ENCODE assay signal across 27 mouse cellular contexts in genomic region chr19:12708986-12709385, GRCm38 (mm10). TPM values are rescaled to one million over a fixed set of nuclear protein-coding genes. Genes with fewer than 3 reads are reported as not detected.
DNase-seq lines count a peak whose midpoint lies in the region; ATAC-seq and TF ChIP-seq lines count a peak whose summit lies in the region.
"Had no signal": no experiment of that assay in that cellular context is flagged by ENCODE, and none has a peak within 500 bp of the region (broad histone marks: within the 10 kb centered on the region; RNA-seq: fewer than 3 reads in every experiment).

No protein-coding gene starts in this region.

- H3K9me3 ChIP-seq in kidney, postnatal 0 days (replicated peaks; ENCODE audit: low read length): no peaks in the 10 kb centered on the region
- no peaks in the 10 kb centered on the region for H3K9me3 ChIP-seq in CH12.LX (replicated peaks; ENCODE audit: low read length)
- no peaks in the 10 kb centered on the region for H3K9me3 ChIP-seq in ES-E14 (ENCODE audit: control insufficient read depth, insufficient read depth, low read depth, low read length)
- H3K9me3 ChIP-seq in MEL (replicated peaks; ENCODE audit: insufficient read depth, low read length): no peaks in the 10 kb centered on the region
- no peaks in the 10 kb centered on the region for H3K9me3 ChIP-seq in neural tube, embryonic 15.5 days (replicated peaks)
- H3K9me3 ChIP-seq: G1E had no signal

- dilution Hi-C loops in CH12.LX (cut with MboI; ENCODE audit: extremely low pct_ligation_motif_present, extremely low pct_unique_long_range_greater_than_20kb, low sequenced_read_pairs): no loop called here

- H3K4me2 ChIP-seq in kidney, postnatal 0 days (ENCODE audit: low read length): no peak overlapping the region
- no peak overlapping the region for H3K4me2 ChIP-seq in CH12.LX (ENCODE audit: insufficient read depth, low read depth, poor library complexity, severe bottlenecking)
- H3K4me2 ChIP-seq in neural tube, embryonic 15.5 days: no peak overlapping the region

- TF ChIP-seq POLR2A in kidney, adult 2 months (IDR thresholded peaks at IDR 0.05; ENCODE audit: low read depth, low read length): no peak
- TF ChIP-seq POLR2A in CH12.LX (IDR thresholded peaks at IDR 0.05; ENCODE audit: low read depth, low read length) (no peak), MEL (IDR thresholded peaks at IDR 0.05; ENCODE audit: control insufficient read depth in 1 of 2, insufficient read depth in 1 of 2, low read depth in 1 of 2, low read length in 2 of 2, poor library complexity in 1 of 2) (no peak)

- H3K36me3 ChIP-seq in kidney, postnatal 0 days (ENCODE audit: insufficient read depth, low read length): no peaks in the 10 kb centered on the region
- H3K36me3 ChIP-seq in kidney, adult 2 months (ENCODE audit: control insufficient read depth, insufficient read depth, low read length): peaks cover 9% of the 10 kb centered on the region
- H3K36me3 ChIP-seq in CH12.LX (replicated peaks in 1 of 2; ENCODE audit: control insufficient read depth in 1 of 2, insufficient read depth in 1 of 2, low read length in 1 of 2): no peaks in the 10 kb centered on the region
- no peaks in the 10 kb centered on the region for H3K36me3 ChIP-seq in ES-E14 (ENCODE audit: control insufficient read depth, insufficient read depth, low read length, poor library complexity, severe bottlenecking)
- no peaks in the 10 kb centered on the region for H3K36me3 ChIP-seq in MEL (ENCODE audit: control insufficient read depth in 1 of 2, insufficient read depth in 2 of 2, low read length in 2 of 2)
- no peaks in the 10 kb centered on the region for H3K36me3 ChIP-seq in neural tube, embryonic 15.5 days
- H3K36me3 ChIP-seq: G1E had no signal

- H3K9ac ChIP-seq in kidney, postnatal 0 days (ENCODE audit: low read depth, low read length): no peak overlapping the region
- H3K9ac ChIP-seq in CH12.LX (ENCODE audit: insufficient read depth, low read depth) (no peak overlapping the region), ES-E14 (ENCODE audit: insufficient read depth, low read depth, low read length, poor library complexity, severe bottlenecking) (no peak overlapping the region), MEL (ENCODE audit: control insufficient read depth, low read depth, low read length, poor library complexity, severe bottlenecking) (no peak overlapping the region)
- H3K9ac ChIP-seq in neural tube, embryonic 15.5 days (replicated peaks): no peak overlapping the region

- H3K79me2 ChIP-seq in CH12.LX (replicated peaks; ENCODE audit: control insufficient read depth, extremely low read depth, insufficient read depth, poor library complexity, severe bottlenecking) (no peaks in the 10 kb centered on the region), MEL (ENCODE audit: control insufficient read depth, insufficient read depth, low read length, poor library complexity) (no peaks in the 10 kb centered on the region)

- ATAC-seq in kidney, postnatal 0 days (replicated peaks; ENCODE audit: low FRiP score, low read depth): no peak
- no peak for ATAC-seq in neural tube, embryonic 15.5 days (ENCODE audit: low FRiP score)
- ATAC-seq: activated CD4-positive, CD25-positive, alpha-beta regulatory T cell, adult 4 months; CD4-positive, CD25-positive, alpha-beta regulatory T cell, adult 4 months; Patski had no signal

- TF ChIP-seq EP300 in CH12.LX (IDR thresholded peaks at IDR 0.05; ENCODE audit: low read length) (no peak), MEL (IDR thresholded peaks at IDR 0.05; ENCODE audit: low read depth in 1 of 2, low read length in 2 of 2) (no peak)

- peak overlapping the region; percentile 50 for H3K27ac ChIP-seq in kidney, postnatal 0 days
- no peak overlapping the region for H3K27ac ChIP-seq in kidney, adult 2 months (ENCODE audit: insufficient read depth, low read depth, low read length)
- H3K27ac ChIP-seq in CH12.LX (ENCODE audit: insufficient read depth, low read depth) (no peak overlapping the region), ES-E14 (ENCODE audit: insufficient read depth, low read depth, low read length, poor library complexity, severe bottlenecking) (no peak overlapping the region), MEL (ENCODE audit: control insufficient read depth, low read depth, low read length) (no peak overlapping the region)
- H3K27ac ChIP-seq in neural tube, embryonic 15.5 days (replicated peaks): no peak overlapping the region

- intact Hi-C loops in gastrocnemius, postnatal 36 days (cut with DNase I): no loop called here

- TF ChIP-seq CTCF in kidney, postnatal 0 days (IDR thresholded peaks at IDR 0.05; ENCODE audit: low read depth): no peak
- no peak for TF ChIP-seq CTCF in kidney, adult 2 months (conservative IDR thresholded peaks at IDR 0.05; ENCODE audit: insufficient read depth, insufficient read length, low read depth, low read length)
- no peak for TF ChIP-seq CTCF in CH12.LX (conservative IDR thresholded peaks at IDR 0.05 in 1 of 2, IDR thresholded peaks at IDR 0.05 in 1 of 2; ENCODE audit: low read depth in 2 of 2, low read length in 2 of 2)
- TF ChIP-seq CTCF in MEL (IDR thresholded peaks at IDR 0.05 in 2 of 3, conservative IDR thresholded peaks at IDR 0.05 in 1 of 3; ENCODE audit: control insufficient read depth in 1 of 3, insufficient read depth in 1 of 3, low read depth in 2 of 3, low read length in 3 of 3, poor library complexity in 1 of 3, severe bottlenecking in 1 of 3): no peak

- no peak for TF ChIP-seq RAD21 in CH12.LX (IDR thresholded peaks at IDR 0.05; ENCODE audit: low read depth, low read length)
- no peak for TF ChIP-seq RAD21 in MEL (IDR thresholded peaks at IDR 0.05; ENCODE audit: low read depth, low read length)

- in situ Hi-C loops in CH12.LX (cut with MboI; ENCODE audit: low pct_ligation_motif_present, low pct_unique_long_range_greater_than_20kb, low sequenced_read_pairs): no loop called here
- in situ Hi-C loops in ES-E14 (cut with MboI; ENCODE audit: low sequenced_read_pairs in 2 of 2, unreplicated experiment in 2 of 2): no loop called here

- H3K4me1 ChIP-seq in kidney, postnatal 0 days (replicated peaks; ENCODE audit: insufficient read depth, low read length): no peaks in the 10 kb centered on the region
- H3K4me1 ChIP-seq in kidney, adult 2 months (ENCODE audit: control insufficient read depth, insufficient read depth, low read length): no peaks in the 10 kb centered on the region
- H3K4me1 ChIP-seq in CH12.LX (ENCODE audit: control insufficient read depth in 1 of 2, insufficient read depth in 2 of 2): no peaks in the 10 kb centered on the region
- H3K4me1 ChIP-seq in ES-E14 (ENCODE audit: control insufficient read depth in 2 of 2, insufficient read depth in 2 of 2, low read length in 2 of 2, poor library complexity in 1 of 2): no peaks in the 10 kb centered on the region
- H3K4me1 ChIP-seq in MEL (ENCODE audit: control insufficient read depth in 1 of 2, insufficient read depth in 2 of 2, low read length in 2 of 2): no peaks in the 10 kb centered on the region
- no peaks in the 10 kb centered on the region for H3K4me1 ChIP-seq in neural tube, embryonic 15.5 days

- H3K27me3 ChIP-seq in kidney, postnatal 0 days (ENCODE audit: insufficient read depth, low read length): no peaks in the 10 kb centered on the region
- no peaks in the 10 kb centered on the region for H3K27me3 ChIP-seq in kidney, adult 2 months (replicated peaks; ENCODE audit: control insufficient read depth, insufficient read depth, low read length)
- H3K27me3 ChIP-seq in CH12.LX (replicated peaks) (no peaks in the 10 kb centered on the region), MEL (ENCODE audit: control insufficient read depth in 1 of 2, insufficient read depth in 2 of 2, low read length in 2 of 2) (no peaks in the 10 kb centered on the region; a peak in 1 of 4 replicates)
- no peaks in the 10 kb centered on the region for H3K27me3 ChIP-seq in neural tube, embryonic 15.5 days (replicated peaks)
- H3K27me3 ChIP-seq: Patski had no signal

- no peak overlapping the region for H3K4me3 ChIP-seq in kidney, postnatal 0 days (replicated peaks; ENCODE audit: low read depth, low read length)
- no peak overlapping the region for H3K4me3 ChIP-seq in kidney, adult 2 months (ENCODE audit: insufficient read depth, low read depth, low read length)
- H3K4me3 ChIP-seq in CH12.LX (replicated peaks in 1 of 3; ENCODE audit: low read depth in 2 of 3, low read length in 2 of 3, poor library complexity in 1 of 3) (no peak overlapping the region), ES-E14 (ENCODE audit: insufficient read depth in 1 of 2, low read depth in 1 of 2, low read length in 2 of 2, poor library complexity in 1 of 2, severe bottlenecking in 1 of 2) (no peak overlapping the region), MEL (ENCODE audit: control insufficient read depth in 1 of 2, insufficient read depth in 1 of 2, low read depth in 2 of 2, low read length in 2 of 2) (no peak overlapping the region)
- H3K4me3 ChIP-seq in neural tube, embryonic 15.5 days (replicated peaks): no peak overlapping the region

- DNase-seq in kidney, postnatal 0 days (ENCODE audit: low spot score): no peak
- no peak for DNase-seq in kidney, adult 2 months
- DNase-seq in CH12.LX (ENCODE audit: extremely low read depth) (no peak), ES-E14 (ENCODE audit: low read depth, low spot score) (no peak), MEL (ENCODE audit: low read depth, low spot score) (no peak)
- DNase-seq in gastrocnemius, postnatal 36 days: no peak
- DNase-seq in urinary bladder, postnatal 14 days (ENCODE audit: low spot score): no peak
- DNase-seq: adrenal gland, adult 2 months; adrenal gland, adult 8-10 months; adrenal gland, postnatal 10 days; adrenal gland, postnatal 14 days; adrenal gland, postnatal 25 days; adrenal gland, postnatal 36 days; cerebellum, adult 11 months; cerebellum, adult 11-12 months; cerebellum, adult 18-20 months; cerebellum, adult 2 months; cerebellum, adult 8-10 months had no signal

RNA-seq across cellular contexts. Expression of gene Keg1, which starts 13.4 kb away (rescaled TPM):
- 138 and 140 TPM in 2 replicates for polyA plus RNA-seq in kidney, postnatal 0 days (2015; fragmentation: Nextera tagmentation; extraction: Ambion mirVana)
- polyA plus RNA-seq in kidney, adult 2 months (2012; rRNA removed): 1,454 and 1,674 TPM in 2 replicates
- not detected in 2 replicates for total RNA-seq in CH12.LX (2012; rRNA removed)
- not detected in 2 replicates for total RNA-seq in CH12.LX (2014; rRNA removed)
- not detected in 2 replicates for polyA plus RNA-seq in CH12.LX (2012; ENCODE audit: insufficient read length, low read depth)
- total RNA-seq in ES-E14 (2012; rRNA removed): not detected in 2 replicates
- not detected in 2 replicates for total RNA-seq in MEL (2012; rRNA removed)
- not detected for polyA plus RNA-seq in MEL (2012; ENCODE audit: insufficient read depth in 1 of 2, insufficient read length in 2 of 2, low read depth in 1 of 2, low replicate concordance in 2 of 2, missing spikeins in 1 of 2)
- not detected for total RNA-seq in gastrocnemius, postnatal 36 days (2021)
- polyA plus RNA-seq in neural tube, embryonic 15.5 days (2015; fragmentation: Nextera tagmentation; extraction: Ambion mirVana): 0.14 TPM in 1 of 2 replicates, not detected in the other
- total RNA-seq: adrenal gland, postnatal 25 days; adrenal gland, postnatal 36 days had no signal
- polyA plus RNA-seq: activated CD4-positive, CD25-positive, alpha-beta regulatory T cell, adult 4 months; adrenal gland, adult 2 months; brain, embryonic 14.5 days; C2C12; CD4-positive, CD25-positive, alpha-beta regulatory T cell, adult 4 months; cerebellum, adult 2 months; G1E had no signal

RNA-seq across cellular contexts. Expression of gene Olfr1443, which starts 31.1 kb away (rescaled TPM):
- not detected in 2 replicates for polyA plus RNA-seq in kidney, postnatal 0 days (2015; fragmentation: Nextera tagmentation; extraction: Ambion mirVana)
- polyA plus RNA-seq in kidney, adult 2 months (2012; rRNA removed): not detected in 2 replicates
- not detected in 2 replicates for total RNA-seq in CH12.LX (2012; rRNA removed)
- not detected in 2 replicates for total RNA-seq in CH12.LX (2014; rRNA removed)
- not detected in 2 replicates for polyA plus RNA-seq in CH12.LX (2012; ENCODE audit: insufficient read length, low read depth)
- not detected in 2 replicates for total RNA-seq in ES-E14 (2012; rRNA removed)
- total RNA-seq in MEL (2012; rRNA removed): not detected in 2 replicates
- not detected for polyA plus RNA-seq in MEL (2012; ENCODE audit: insufficient read depth in 1 of 2, insufficient read length in 2 of 2, low read depth in 1 of 2, low replicate concordance in 2 of 2, missing spikeins in 1 of 2)
- not detected for total RNA-seq in gastrocnemius, postnatal 36 days (2021)
- not detected in 2 replicates for polyA plus RNA-seq in neural tube, embryonic 15.5 days (2015; fragmentation: Nextera tagmentation; extraction: Ambion mirVana)
- total RNA-seq: adrenal gland, adult 18-20 months; adrenal gland, adult 2 months; adrenal gland, adult 8-10 months; adrenal gland, postnatal 10 days; adrenal gland, postnatal 14 days; adrenal gland, postnatal 25 days; adrenal gland, postnatal 36 days; adrenal gland, postnatal 4 days had no signal
- polyA plus RNA-seq: activated CD4-positive, CD25-positive, alpha-beta regulatory T cell, adult 4 months; adrenal gland, adult 2 months; brain, embryonic 14.5 days; C2C12; CD4-positive, CD25-positive, alpha-beta regulatory T cell, adult 4 months; cerebellum, adult 2 months; G1E; Patski had no signal

RNA-seq across cellular contexts. Expression of gene Olfr1442, which starts 38.7 kb away (rescaled TPM):
- polyA plus RNA-seq in kidney, postnatal 0 days (2015; fragmentation: Nextera tagmentation; extraction: Ambion mirVana): 0.11 and 0.18 TPM in 2 replicates
- polyA plus RNA-seq in kidney, adult 2 months (2012; rRNA removed): 0.11 and 0.16 TPM in 2 replicates
- total RNA-seq in CH12.LX (2012; rRNA removed) (not detected in 2 replicates), CH12.LX (2014; rRNA removed) (not detected in 2 replicates), ES-E14 (2012; rRNA removed) (not detected in 2 replicates), MEL (2012; rRNA removed) (not detected in 2 replicates)
- polyA plus RNA-seq in CH12.LX (2012; ENCODE audit: insufficient read length, low read depth) (not detected in 2 replicates), MEL (2012; ENCODE audit: insufficient read depth in 1 of 2, insufficient read length in 2 of 2, low read depth in 1 of 2, low replicate concordance in 2 of 2, missing spikeins in 1 of 2) (not detected)
- total RNA-seq in gastrocnemius, postnatal 36 days (2021): not detected
- not detected in 2 replicates for polyA plus RNA-seq in neural tube, embryonic 15.5 days (2015; fragmentation: Nextera tagmentation; extraction: Ambion mirVana)
- total RNA-seq: adrenal gland, adult 18-20 months; adrenal gland, adult 2 months; adrenal gland, adult 8-10 months; adrenal gland, postnatal 10 days; adrenal gland, postnatal 14 days; adrenal gland, postnatal 25 days; adrenal gland, postnatal 36 days; adrenal gland, postnatal 4 days had no signal
- polyA plus RNA-seq: activated CD4-positive, CD25-positive, alpha-beta regulatory T cell, adult 4 months; adrenal gland, adult 2 months; brain, embryonic 14.5 days; C2C12; CD4-positive, CD25-positive, alpha-beta regulatory T cell, adult 4 months; cerebellum, adult 2 months; G1E; Patski had no signal

RNA-seq across cellular contexts. Expression of gene Cntf, which starts 56.4 kb away (rescaled TPM):
- 4.9 TPM in 2 replicates for polyA plus RNA-seq in kidney, postnatal 0 days (2015; fragmentation: Nextera tagmentation; extraction: Ambion mirVana)
- polyA plus RNA-seq in kidney, adult 2 months (2012; rRNA removed): 2.9 and 3.6 TPM in 2 replicates
- total RNA-seq in CH12.LX (2012; rRNA removed) (1.6 and 1.7 TPM in 2 replicates), CH12.LX (2014; rRNA removed) (2.2 and 2.4 TPM in 2 replicates), ES-E14 (2012; rRNA removed) (6.9 and 12.1 TPM in 2 replicates), MEL (2012; rRNA removed) (2.5 and 3.2 TPM in 2 replicates)
- polyA plus RNA-seq in CH12.LX (2012; ENCODE audit: insufficient read length, low read depth) (2.4 and 3.6 TPM in 2 replicates), MEL (2012; ENCODE audit: insufficient read depth in 1 of 2, insufficient read length in 2 of 2, low read depth in 1 of 2, low replicate concordance in 2 of 2, missing spikeins in 1 of 2) (1 to 10 TPM in 1 of 2 experiments, not detected in 1; 8.2 TPM)
- 1 to 10 TPM; 1.5 to 3.4 TPM for total RNA-seq in gastrocnemius, postnatal 36 days (2021)
- 1.0 and 1.1 TPM in 2 replicates for polyA plus RNA-seq in neural tube, embryonic 15.5 days (2015; fragmentation: Nextera tagmentation; extraction: Ambion mirVana)
- polyA plus RNA-seq: adrenal gland, adult 2 months had no signal

Comparison
In these comparisons a context has a peak if more than half of its experiments do, and no peak if none do; other contexts are left out.
1. RNA of gene Keg1, which starts 13.4 kb away (polyA plus RNA-seq): 1,454 to 1,674 TPM in kidney, adult 2 months and 138 to 140 TPM in kidney, postnatal 0 days; not detected in CH12.LX, not detected in MEL and 0.14 TPM in neural tube, embryonic 15.5 days; every median in the first group is over 10 times any median in the second.